Mouse (Mus musculus): Measurements from ENCODE around the gene Srp72. TPM values are rescaled to one million over a fixed set of nuclear protein-coding genes. Genes with fewer than 3 reads are reported as not detected.
A peak's percentile ranks its signal among the peaks of the same experiment; 100 is the strongest.
"Not testable (repeated sequence)": the region's sequence is repeated elsewhere in the genome, so short reads cannot be mapped to it uniquely, and the experiment has no call there.

Gene Srp72
- total RNA-seq, 2 experiments from 2014 or later, result 128 to 131 TPM

GRCm38 (mm10) chr5:76964651-76965050 lies 9.8 kb upstream of the Srp72 start:
- no peak for DNase-seq

GRCm38 (mm10) chr5:76969250-76969649 lies 5.2 kb upstream of the Srp72 start:
- DNase-seq, result no peak

- not testable (repeated sequence) for DNase-seq
Measured at GRCm38 (mm10) chr5:76971115-76971514, 3.4 kb upstream of the Srp72 start.

GRCm38 (mm10) chr5:76973488-76973887 lies 995 bp upstream of the Srp72 start:
- DNase-seq, result no peak

- DNase-seq, result no peak
Measured at GRCm38 (mm10) chr5:76974207-76974553, 303 bp upstream of the Srp72 start.

GRCm38 (mm10) chr5:76975736-76976135 lies 1.3 kb downstream of the Srp72 start:
- DNase-seq, result peak; percentile 44

- DNase-seq, result no peak
Measured at GRCm38 (mm10) chr5:76984015-76984414, 9.5 kb downstream of the Srp72 start.

GRCm38 (mm10) chr5:76990789-76991188 lies 16.3 kb downstream of the Srp72 start:
- no peak for DNase-seq

GRCm38 (mm10) chr5:76993174-76993814 lies 18.8 kb downstream of the Srp72 start:
- DNase-seq, result no peak

- DNase-seq, result no peak
Measured at GRCm38 (mm10) chr5:76998416-76998815, 23.9 kb downstream of the Srp72 start.

- no peak for DNase-seq
Measured at GRCm38 (mm10) chr5:77001192-77001591, 26.7 kb downstream of the Srp72 start.

- no peak for DNase-seq
Measured at GRCm38 (mm10) chr5:77004051-77004821, 29.8 kb downstream of the Srp72 start, which contains the start of gene Arl9. Arl9 (plus strand) TSS chr5:77004055.

- no peak for DNase-seq
Measured at GRCm38 (mm10) chr5:77010352-77010751, 35.9 kb downstream of the Srp72 start.

GRCm38 (mm10) chr5:77011082-77011481 lies 36.6 kb downstream of the Srp72 start:
- no peak for DNase-seq

- DNase-seq, result no peak
Measured at GRCm38 (mm10) chr5:77013171-77013570, 38.7 kb downstream of the Srp72 start.

- peak; percentile 89 for DNase-seq
Measured at GRCm38 (mm10) chr5:77015544-77016482, 41.3 kb downstream of the Srp72 start, which contains the start of gene Thegl. Thegl (plus strand) TSS chr5:77016023.

- no peak for DNase-seq
Measured at GRCm38 (mm10) chr5:77028034-77028433, 53.6 kb downstream of the Srp72 start.

GRCm38 (mm10) chr5:77029735-77030134 lies 55.3 kb downstream of the Srp72 start:
- DNase-seq, result peak; percentile 62

- not testable (repeated sequence) for DNase-seq
Measured at GRCm38 (mm10) chr5:77035101-77035500, 60.6 kb downstream of the Srp72 start.

- DNase-seq, result no peak
Measured at GRCm38 (mm10) chr5:77038451-77038850, 64.0 kb downstream of the Srp72 start.

- DNase-seq, result no peak
Measured at GRCm38 (mm10) chr5:77039391-77039790, 64.9 kb downstream of the Srp72 start.

- DNase-seq, result no peak
Measured at GRCm38 (mm10) chr5:77044362-77044761, 69.9 kb downstream of the Srp72 start.

Data from adrenal gland, postnatal 10 days (tissue).